Mouse (Mus musculus) yolk sac, embryonic 10.5 days (tissue): Measurements from ENCODE around the gene Rpl9-ps6.
"Not testable (repeated sequence)": the region's sequence is repeated elsewhere in the genome, so short reads cannot be mapped to it uniquely, and the experiment has no call there.

Experiments used
- DNase-seq: peaks from one replicate; pipeline ENCODE4 v3.0.0-alpha.2; 2017; ENCODE audit warnings: low spot score

Rpl9-ps6 gene

DNA sequence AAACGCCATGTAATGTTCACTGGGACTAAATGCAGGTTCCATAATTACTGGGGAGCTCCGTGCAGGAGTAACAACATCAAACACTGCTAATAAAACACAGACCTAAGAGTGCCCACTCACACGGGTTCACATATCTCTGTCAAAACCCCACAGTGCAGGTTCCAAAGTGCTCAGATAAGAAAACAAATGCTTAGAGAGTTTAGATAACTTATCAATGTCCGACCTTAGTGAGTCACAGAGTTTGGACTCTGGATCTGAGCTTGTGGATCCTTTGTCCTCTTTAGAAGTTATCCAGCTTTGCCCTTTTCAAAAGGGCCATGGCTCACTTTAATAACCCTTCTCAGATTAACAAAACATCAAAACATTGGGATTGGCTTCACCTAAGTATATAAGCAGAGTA is 15.1 kb upstream of the Rpl9-ps6 start:
- peak; percentile 61 for DNase-seq

DNA sequence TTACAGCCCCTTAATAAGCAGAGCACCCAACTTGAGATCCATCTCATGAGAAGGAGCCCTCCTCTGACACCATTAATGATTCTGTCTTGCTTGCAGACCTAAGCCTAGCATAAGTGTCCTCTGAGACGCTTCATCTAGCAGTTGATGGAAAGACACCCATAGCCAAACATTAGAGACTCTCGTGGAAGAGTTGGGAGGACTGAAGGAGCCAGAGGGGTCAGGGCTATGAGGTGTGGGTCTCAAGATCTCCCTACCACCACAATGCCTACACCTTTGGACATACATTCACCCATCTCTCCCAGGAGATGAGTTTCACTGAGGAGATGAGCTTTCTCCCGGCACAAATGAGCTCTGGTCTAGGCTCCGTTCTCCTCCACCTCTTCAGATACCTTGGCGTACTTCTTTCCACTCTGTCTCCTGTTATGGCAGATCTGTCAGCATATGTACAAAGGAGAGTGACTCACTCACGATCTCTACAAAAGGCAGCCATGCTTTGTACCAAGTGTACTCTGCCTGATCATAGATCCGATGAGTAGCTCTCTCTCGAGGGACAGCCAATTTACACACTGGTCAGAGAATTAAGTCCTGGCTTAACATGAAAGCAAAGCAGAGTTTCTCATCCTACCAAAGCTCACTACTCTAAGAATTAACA is 14.5 kb upstream of the Rpl9-ps6 start:
- DNase-seq = no peak

- no peak for DNase-seq
These were observed 13.9 kb upstream of the Rpl9-ps6 start for GRCm38 (mm10) chr19:32480255-32480654.

GRCm38 (mm10) chr19:32476712-32477052 is 10.3 kb upstream of the Rpl9-ps6 start:
- peak; percentile 81 for DNase-seq

GRCm38 (mm10) chr19:32476016-32476711 is 9.8 kb upstream of the Rpl9-ps6 start:
- peak; percentile 82 for DNase-seq

GRCm38 (mm10) chr19:32470570-32471263 is 4.3 kb upstream of the Rpl9-ps6 start:
- DNase-seq = no peak

GRCm38 (mm10) chr19:32470059-32470497 is 3.7 kb upstream of the Rpl9-ps6 start:
- DNase-seq = peak; percentile 50

GRCm38 (mm10) chr19:32467325-32467724 is 947 bp upstream of the Rpl9-ps6 start:
- DNase-seq = no peak

DNA sequence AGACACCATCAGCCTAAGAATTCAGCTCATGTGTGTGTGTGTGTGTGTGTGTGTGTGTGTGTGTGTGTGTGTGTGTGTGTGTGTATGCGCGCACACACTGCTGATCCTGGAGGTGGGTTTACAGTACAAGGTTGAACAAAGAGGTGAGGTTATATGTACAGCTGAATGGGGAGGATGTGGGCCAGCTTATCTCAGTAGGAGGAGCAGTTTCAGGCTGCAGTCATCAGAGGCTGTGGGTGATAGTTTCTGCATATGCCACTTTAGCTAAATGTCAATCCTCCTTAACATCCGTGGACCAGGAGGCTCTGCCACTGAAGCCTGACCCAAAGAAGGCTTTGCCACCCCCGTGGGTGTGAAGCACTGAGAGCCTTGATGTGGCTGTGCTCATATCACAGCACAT is 1.1 kb downstream of the Rpl9-ps6 start:
- DNase-seq = no peak

DNA sequence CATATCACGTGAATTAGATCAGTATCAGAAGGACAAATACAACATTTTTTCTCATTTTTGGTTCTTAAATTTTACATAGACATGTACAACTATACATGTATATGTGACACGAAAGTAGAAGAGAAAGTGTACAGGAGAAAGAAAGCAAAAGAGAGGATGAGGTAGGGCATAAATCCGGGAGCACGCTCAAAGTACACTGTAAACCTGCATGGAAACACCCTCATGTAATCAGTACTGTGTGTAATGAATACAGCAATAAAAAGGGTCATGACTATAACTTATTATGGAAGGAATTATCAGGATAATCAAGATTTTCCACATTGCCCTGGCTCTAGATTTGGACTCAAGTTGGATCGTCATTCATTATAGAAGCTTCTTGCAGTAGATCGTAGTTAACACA is 3.3 kb downstream of the Rpl9-ps6 start:
- no peak for DNase-seq

DNA sequence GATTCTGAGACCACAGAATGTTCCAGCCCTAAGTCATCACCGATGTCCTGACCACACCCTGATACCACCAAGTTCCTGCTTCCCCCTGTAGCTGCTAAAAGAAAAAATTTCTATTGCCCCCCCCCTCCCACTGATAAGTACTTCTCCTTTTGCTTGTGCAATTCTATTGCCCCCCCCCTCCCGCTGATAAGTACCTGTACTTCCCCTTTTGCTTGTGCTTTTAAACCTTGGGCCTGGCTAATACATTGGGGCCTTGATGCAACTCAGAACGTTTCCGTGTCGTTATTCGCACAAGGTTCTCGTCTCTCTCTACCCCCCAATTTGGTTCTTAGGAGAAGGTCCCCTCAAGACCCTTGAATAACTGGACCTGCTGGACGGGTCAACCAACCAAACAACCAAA is 8.7 kb downstream of the Rpl9-ps6 start:
- not testable (repeated sequence) for DNase-seq

GRCm38 (mm10) chr19:32456744-32457143 is 9.6 kb downstream of the Rpl9-ps6 start:
- no peak for DNase-seq

GRCm38 (mm10) chr19:32452231-32452630 is 14.1 kb downstream of the Rpl9-ps6 start:
- DNase-seq = no peak

- no peak for DNase-seq
These were observed 17.4 kb downstream of the Rpl9-ps6 start for GRCm38 (mm10) chr19:32448931-32449330.

GRCm38 (mm10) chr19:32441568-32441967 is 24.8 kb downstream of the Rpl9-ps6 start:
- DNase-seq = no peak

- no peak for DNase-seq
These were observed 27.0 kb downstream of the Rpl9-ps6 start for GRCm38 (mm10) chr19:32439356-32439755.

DNA sequence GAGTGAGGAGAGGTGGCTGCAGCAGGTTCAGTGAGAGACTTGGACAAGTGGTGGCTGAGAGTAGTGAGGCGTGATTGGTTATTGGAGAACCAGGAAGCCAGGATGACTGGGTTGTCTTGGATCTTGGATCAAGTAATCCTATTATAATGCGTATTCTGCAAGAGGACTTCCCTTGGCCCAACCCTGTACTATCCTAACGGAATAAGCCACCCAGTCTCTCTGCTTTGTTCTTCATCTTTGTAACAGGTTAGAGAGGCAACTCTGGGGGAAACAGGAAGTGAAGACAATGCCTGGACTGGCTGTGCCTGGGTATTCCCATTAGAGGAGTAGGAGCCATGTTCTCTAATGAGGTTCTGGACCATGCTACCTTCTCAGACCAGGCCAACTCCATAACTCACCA is 40.5 kb downstream of the Rpl9-ps6 start:
- no peak for DNase-seq

DNA sequence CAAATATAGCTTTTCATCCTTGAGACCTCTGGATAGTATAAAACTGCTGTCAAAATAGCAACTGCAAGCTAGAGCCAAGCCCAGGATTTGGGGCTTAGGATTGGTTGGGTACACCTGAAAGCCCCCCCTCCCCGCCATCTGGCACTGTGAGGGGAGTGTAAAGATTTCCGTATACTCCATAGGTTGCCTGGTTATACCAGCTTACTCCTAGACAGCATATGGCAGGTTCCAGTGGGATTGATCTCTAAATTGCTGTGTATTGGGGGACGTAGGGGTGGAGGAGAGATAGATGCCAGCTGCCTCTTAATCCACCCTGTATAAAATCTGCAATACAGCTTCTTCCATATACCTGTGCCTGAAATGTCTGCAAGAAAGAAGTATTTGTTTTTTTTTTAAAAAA is 41.7 kb downstream of the Rpl9-ps6 start:
- DNase-seq = no peak

- no peak for DNase-seq
These were observed 47.3 kb downstream of the Rpl9-ps6 start for GRCm38 (mm10) chr19:32419069-32419468.

GRCm38 (mm10) chr19:32416692-32417317 is 49.6 kb downstream of the Rpl9-ps6 start:
- DNase-seq = no peak
